Mouse (Mus musculus): ENCODE data around the gene Dgki. TPM values are rescaled to one million over a fixed set of nuclear protein-coding genes. Genes with fewer than 3 reads are reported as not detected.

The Dgki gene
- total and polyA plus RNA-seq, 3 experiments = 0.04 to 0.18 (median 0.08) TPM

DNA sequence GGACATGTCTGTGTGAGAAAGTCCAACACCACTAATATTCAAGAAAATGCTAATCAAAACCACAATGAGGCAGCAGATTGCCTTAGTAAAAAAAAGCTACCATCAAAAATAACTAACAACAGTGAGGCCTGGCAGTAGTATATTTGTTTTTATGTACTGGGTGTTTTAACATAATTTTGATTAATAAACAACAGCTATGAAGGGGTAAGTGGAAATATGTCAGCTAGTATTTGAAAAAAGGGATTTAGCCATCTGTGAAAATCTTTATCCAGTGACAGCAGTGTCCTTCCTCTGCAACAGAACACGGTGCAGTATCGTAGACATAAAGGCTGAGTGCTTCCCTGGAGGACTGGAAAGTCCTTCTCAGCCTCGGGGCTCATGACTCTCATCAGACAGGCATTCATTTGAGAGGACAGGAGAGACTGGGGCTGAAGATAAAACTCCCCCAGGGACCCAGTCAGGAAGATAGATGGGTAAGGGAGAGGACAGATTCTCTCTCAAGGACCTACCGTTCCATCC is 252.3 kb downstream of the Dgki start:
- intact Hi-C loops (cut with DNase I) = loop anchor here (5.0 to 10.0 kb wide), 3 partner anchors 355 to 1663 kb away; no protein-coding TSS in a partner anchor
- TF ChIP-seq POLR2A (IDR thresholded peaks at IDR 0.05; ENCODE audit: insufficient read depth, low read depth, low read length) = no peak
- no peak for TF ChIP-seq EP300 (IDR thresholded peaks at IDR 0.05; ENCODE audit: insufficient read depth, low read depth, low read length)
- no peak for TF ChIP-seq CTCF (IDR thresholded peaks at IDR 0.05)
- Histone ChIP-seq H3K9ac (ENCODE audit: low read depth, low read length) (no peak overlapping the region), H3K36me3 (ENCODE audit: control insufficient read depth, insufficient read depth, low read length) (no peaks in the 10 kb centered on the region), H3K4me1 (ENCODE audit: control insufficient read depth, insufficient read depth, low read length) (no peaks in the 10 kb centered on the region), H3K4me3 (no peak overlapping the region), H3K79me2 (replicated peaks; ENCODE audit: control insufficient read depth, insufficient read depth, low read length) (no peaks in the 10 kb centered on the region), H3K27ac (no peak overlapping the region), H3K27me3 (ENCODE audit: control insufficient read depth, insufficient read depth, low read length) (no peaks in the 10 kb centered on the region)
- no peak for DNase-seq
- 41% methylated on average over 4 of the region's 4 CpGs for WGBS

DNA sequence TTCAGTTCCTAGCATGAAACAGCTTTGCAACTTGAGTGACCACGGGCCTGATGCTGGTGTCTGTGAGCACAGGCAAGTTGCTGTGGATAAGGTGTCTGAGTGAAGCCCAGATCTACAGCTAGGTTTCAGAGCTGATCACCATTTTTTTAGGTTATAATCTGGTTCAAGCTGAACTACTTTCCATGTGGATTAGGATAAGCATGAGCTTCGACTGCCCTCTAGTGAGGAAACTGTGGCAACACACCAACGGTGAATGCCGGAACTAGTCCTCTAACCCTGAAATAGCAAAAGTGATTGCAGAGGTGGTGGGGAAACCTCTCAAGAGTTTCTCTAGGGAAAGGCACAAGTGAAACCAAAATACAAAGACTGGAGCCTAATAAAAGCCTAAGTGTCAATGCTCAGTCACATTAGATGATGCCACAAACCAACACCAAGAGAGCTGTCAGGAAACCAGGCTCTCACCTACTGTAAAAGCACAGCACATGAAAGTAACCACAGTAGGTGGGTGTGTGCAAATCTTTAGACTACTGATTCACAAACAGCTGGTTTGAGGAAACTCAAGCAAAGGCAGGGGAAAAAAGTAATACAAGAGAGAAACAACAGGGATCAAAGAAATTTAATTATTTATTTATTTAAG is 253.7 kb downstream of the Dgki start:
- intact Hi-C loops (cut with DNase I) = loop anchor here (5.0 to 10.0 kb wide), 3 partner anchors 354 to 1661 kb away; no protein-coding TSS in a partner anchor
- Histone ChIP-seq H3K27ac (no peak overlapping the region), H3K4me1 (ENCODE audit: control insufficient read depth, insufficient read depth, low read length) (no peaks in the 10 kb centered on the region), H3K4me3 (no peak overlapping the region), H3K9ac (ENCODE audit: low read depth, low read length) (no peak overlapping the region), H3K79me2 (replicated peaks; ENCODE audit: control insufficient read depth, insufficient read depth, low read length) (no peaks in the 10 kb centered on the region), H3K36me3 (ENCODE audit: control insufficient read depth, insufficient read depth, low read length) (no peaks in the 10 kb centered on the region), H3K27me3 (ENCODE audit: control insufficient read depth, insufficient read depth, low read length) (no peaks in the 10 kb centered on the region)
- DNase-seq = peak; percentile 46 to 54
- 18% methylated on average over 4 of the region's 4 CpGs for WGBS
- no peak for TF ChIP-seq POLR2A (IDR thresholded peaks at IDR 0.05; ENCODE audit: insufficient read depth, low read depth, low read length)
- peak; percentile 98 for TF ChIP-seq CTCF (IDR thresholded peaks at IDR 0.05)
- TF ChIP-seq EP300 (IDR thresholded peaks at IDR 0.05; ENCODE audit: insufficient read depth, low read depth, low read length) = 0 out of 2 replicates have a peak, but pooled peaks have one; percentile 24

DNA sequence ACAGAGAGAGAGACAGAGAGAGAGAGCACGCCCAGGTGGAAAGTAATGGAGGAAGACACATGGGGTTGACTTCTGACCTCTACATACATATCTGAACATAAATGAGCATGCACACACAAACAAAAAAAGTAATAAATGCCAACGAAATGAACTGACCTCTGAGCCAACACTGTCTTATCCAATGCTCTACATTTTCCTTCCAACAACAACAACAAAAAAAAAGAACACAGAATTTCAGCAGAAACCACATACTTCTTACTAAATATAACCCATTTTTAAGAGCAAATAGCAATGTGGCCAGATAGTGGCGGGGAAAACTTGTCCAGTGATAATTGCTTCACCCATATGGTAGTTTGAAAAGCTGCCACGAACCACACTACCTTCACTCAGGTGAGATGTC is 255.2 kb downstream of the Dgki start:
- no peak overlapping the region for H3K9ac ChIP-seq (ENCODE audit: low read depth, low read length)
- H3K79me2 ChIP-seq (replicated peaks; ENCODE audit: control insufficient read depth, insufficient read depth, low read length) = no peaks in the 10 kb centered on the region
- no peaks in the 10 kb centered on the region for H3K27me3 ChIP-seq (ENCODE audit: control insufficient read depth, insufficient read depth, low read length)
- WGBS = 69% methylated on average over 4 of the region's 4 CpGs
- TF ChIP-seq POLR2A (IDR thresholded peaks at IDR 0.05; ENCODE audit: insufficient read depth, low read depth, low read length) = no peak
- TF ChIP-seq EP300 (IDR thresholded peaks at IDR 0.05; ENCODE audit: insufficient read depth, low read depth, low read length) = no peak
- TF ChIP-seq CTCF (IDR thresholded peaks at IDR 0.05) = no peak
- intact Hi-C loops (cut with DNase I) = loop anchor here (5.0 to 10.0 kb wide), 3 partner anchors 352 to 1660 kb away; no protein-coding TSS in a partner anchor
- H3K4me3 ChIP-seq = no peak overlapping the region
- DNase-seq = no peak
- no peak overlapping the region for H3K27ac ChIP-seq
- H3K36me3 ChIP-seq (ENCODE audit: control insufficient read depth, insufficient read depth, low read length) = no peaks in the 10 kb centered on the region
- no peaks in the 10 kb centered on the region for H3K4me1 ChIP-seq (ENCODE audit: control insufficient read depth, insufficient read depth, low read length)

DNA sequence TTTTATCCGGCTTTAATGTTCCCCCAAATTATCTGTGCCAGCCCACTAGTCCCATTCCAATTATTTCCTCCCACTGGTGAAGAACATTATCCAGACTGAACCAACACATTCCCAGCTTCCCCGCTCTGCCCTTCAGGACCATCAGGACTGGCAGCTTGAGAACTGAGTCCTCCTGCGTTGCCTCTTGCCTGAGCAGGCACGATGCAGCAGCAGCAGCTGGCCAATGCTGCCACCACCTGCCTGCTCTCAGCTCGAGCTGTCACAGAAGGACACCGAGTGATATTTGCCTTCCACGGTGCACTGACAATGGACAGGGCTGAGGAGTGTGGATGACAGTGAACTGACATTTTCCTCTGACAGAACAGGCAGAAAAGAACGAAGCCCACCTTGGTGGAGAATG is 261.5 kb downstream of the Dgki start:
- TF ChIP-seq EP300 (IDR thresholded peaks at IDR 0.05; ENCODE audit: insufficient read depth, low read depth, low read length) = no peak
- TF ChIP-seq CTCF (IDR thresholded peaks at IDR 0.05) = peak; percentile 36
- Histone ChIP-seq H3K79me2 (replicated peaks; ENCODE audit: control insufficient read depth, insufficient read depth, low read length) (no peaks in the 10 kb centered on the region), H3K4me1 (ENCODE audit: control insufficient read depth, insufficient read depth, low read length) (no peaks in the 10 kb centered on the region), H3K27me3 (ENCODE audit: control insufficient read depth, insufficient read depth, low read length) (no peaks in the 10 kb centered on the region), H3K4me3 (no peak overlapping the region), H3K27ac (no peak overlapping the region), H3K36me3 (ENCODE audit: control insufficient read depth, insufficient read depth, low read length) (no peaks in the 10 kb centered on the region), H3K9ac (ENCODE audit: low read depth, low read length) (no peak overlapping the region)
- DNase-seq = no peak
- WGBS = 49% methylated on average over 8 of the region's 8 CpGs
- intact Hi-C loops (cut with DNase I) = no loop called here

DNA sequence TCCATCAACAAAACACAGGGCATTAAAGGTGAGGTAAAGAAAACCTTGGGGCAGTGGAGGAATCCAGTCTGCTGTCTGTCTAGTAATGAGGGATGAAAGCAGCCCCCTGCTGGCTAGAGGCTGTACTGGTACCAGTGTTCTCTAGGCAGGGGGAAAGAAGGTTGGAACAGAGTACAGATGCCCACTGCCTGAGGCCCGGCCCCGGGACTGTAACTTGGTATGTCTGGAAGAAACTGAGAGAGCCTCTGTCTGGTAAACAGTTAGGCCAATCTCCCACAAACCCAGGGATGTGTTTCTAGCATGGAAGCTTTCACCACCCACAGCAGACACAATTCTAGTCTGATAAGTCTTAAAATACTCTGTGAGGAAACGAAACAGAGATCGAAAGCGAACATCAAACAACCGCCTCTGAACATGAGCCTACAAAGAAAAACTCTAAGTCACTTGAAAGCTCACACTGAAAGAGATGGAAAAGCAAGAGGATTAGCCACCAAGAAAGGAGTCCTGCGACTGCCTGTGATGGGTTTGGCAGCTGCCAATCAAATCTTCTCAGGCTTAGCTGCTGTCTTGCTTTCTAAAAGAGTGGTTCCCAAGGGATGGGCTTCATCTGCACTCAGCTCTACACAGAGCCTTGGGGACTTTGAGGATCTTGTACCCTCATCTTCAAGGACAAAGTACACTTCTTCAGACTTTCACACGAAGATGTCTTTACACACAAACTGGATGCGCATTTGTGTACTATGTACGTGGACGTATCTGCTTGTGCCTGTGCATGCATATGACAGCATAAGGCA is 262.7 kb downstream of the Dgki start:
- Histone ChIP-seq H3K36me3 (ENCODE audit: control insufficient read depth, insufficient read depth, low read length) (no peaks in the 10 kb centered on the region), H3K27ac (no peak overlapping the region), H3K9ac (ENCODE audit: low read depth, low read length) (no peak overlapping the region), H3K79me2 (replicated peaks; ENCODE audit: control insufficient read depth, insufficient read depth, low read length) (no peaks in the 10 kb centered on the region), H3K27me3 (ENCODE audit: control insufficient read depth, insufficient read depth, low read length) (no peaks in the 10 kb centered on the region), H3K4me3 (no peak overlapping the region), H3K4me1 (ENCODE audit: control insufficient read depth, insufficient read depth, low read length) (no peaks in the 10 kb centered on the region)
- TF ChIP-seq EP300 (IDR thresholded peaks at IDR 0.05; ENCODE audit: insufficient read depth, low read depth, low read length) = no peak
- peak; percentile 71 for TF ChIP-seq CTCF (IDR thresholded peaks at IDR 0.05)
- no peak for TF ChIP-seq POLR2A (IDR thresholded peaks at IDR 0.05; ENCODE audit: insufficient read depth, low read depth, low read length)
- 61% methylated on average over 11 of the region's 11 CpGs for WGBS
- DNase-seq = peak in 1 of 2 experiments; percentile 27
- intact Hi-C loops (cut with DNase I) = no loop called here

DNA sequence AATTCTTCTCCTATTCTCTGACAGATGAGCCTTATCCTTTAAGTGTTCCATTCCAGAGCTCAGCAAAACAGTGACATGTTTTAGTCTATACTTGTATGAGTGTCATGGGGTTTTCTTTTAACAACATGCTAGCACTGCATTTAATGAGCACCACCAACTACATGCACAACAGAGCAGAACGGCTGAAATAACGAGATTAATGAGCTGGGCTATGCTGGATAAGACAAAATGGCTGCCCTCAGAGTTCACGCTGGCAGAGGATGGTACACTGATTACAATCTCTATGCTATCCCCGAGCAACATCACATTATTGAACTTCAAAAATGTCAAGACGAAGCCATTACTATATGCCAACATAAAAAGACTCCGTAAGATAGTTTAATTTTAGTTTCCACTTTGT is 264.3 kb downstream of the Dgki start:
- whole genome bisulfite sequencing = 95% methylated on average over 6 of the region's 6 CpGs
- Histone ChIP-seq H3K79me2 (replicated peaks; ENCODE audit: control insufficient read depth, insufficient read depth, low read length) (no peaks in the 10 kb centered on the region), H3K36me3 (ENCODE audit: control insufficient read depth, insufficient read depth, low read length) (no peaks in the 10 kb centered on the region), H3K27ac (no peak overlapping the region), H3K27me3 (ENCODE audit: control insufficient read depth, insufficient read depth, low read length) (no peaks in the 10 kb centered on the region), H3K4me3 (no peak overlapping the region), H3K9ac (ENCODE audit: low read depth, low read length) (no peak overlapping the region), H3K4me1 (ENCODE audit: control insufficient read depth, insufficient read depth, low read length) (no peaks in the 10 kb centered on the region)
- no peak for DNase-seq
- no peak for TF ChIP-seq CTCF (IDR thresholded peaks at IDR 0.05)
- intact Hi-C loops (cut with DNase I) = no loop called here
